Mouse (Mus musculus) hindbrain, embryonic 14.5 days (tissue): ENCODE data around the gene Snx18. TPM values are rescaled to one million over a fixed set of nuclear protein-coding genes. Genes with fewer than 3 reads are reported as not detected.

Experiments
- ATAC-seq: fragments of 200-750 bp; cut with Nextera tagmentation; 2 replicates; pipeline ENCODE4 v1.8.0; 2017; ENCODE audit warnings: moderate number of reproducible peaks, mild to moderate bottlenecking, moderate TSS enrichment, moderate library complexity; ENCODE audit not compliant: low FRiP score
- DNase-seq: peaks from one replicate; pipeline ENCODE4 v3.0.0-alpha.2; 2015; ENCODE audit warnings: low spot score
- H3K27ac ChIP-seq: fragments of 300-500 bp; sonication (generic); 2 replicates; pipeline ENCODE4 v1.5.1; 2014; ENCODE audit warnings: mild to moderate bottlenecking, moderate library complexity
- H3K27me3 ChIP-seq: fragments of 300-500 bp; sonication (generic); 2 replicates; pipeline ENCODE4 v1.6.1; 2014; ENCODE audit warnings: mild to moderate bottlenecking, low read length, mixed read lengths; ENCODE audit not compliant: control insufficient read depth, insufficient read depth
- H3K36me3 ChIP-seq: fragments of 300-500 bp; sonication (generic); replicated peaks from 2 replicates; pipeline ENCODE4 v1.6.1; 2014; ENCODE audit not compliant: control insufficient read depth, insufficient read depth
- H3K4me1 ChIP-seq: fragments of 300-500 bp; sonication (generic); replicated peaks from 2 replicates; pipeline ENCODE4 v1.6.1; 2014; ENCODE audit warnings: antibody characterized with exemption, low read length, mixed read lengths; ENCODE audit not compliant: control insufficient read depth, insufficient read depth
- H3K4me2 ChIP-seq: fragments of 300-500 bp; sonication (generic); replicated peaks from 2 replicates; pipeline ENCODE4 v1.6.1; 2014; ENCODE audit warnings: mild to moderate bottlenecking, moderate library complexity
- H3K4me3 ChIP-seq: fragments of 300-500 bp; sonication (generic); replicated peaks from 2 replicates; pipeline ENCODE4 v1.5.1; 2014; ENCODE audit warnings: mild to moderate bottlenecking, low read length
- H3K9ac ChIP-seq: fragments of 300-500 bp; sonication (generic); 2 replicates; pipeline ENCODE4 v1.6.1; 2014
- H3K9me3 ChIP-seq: fragments of 300-500 bp; sonication (generic); 2 replicates; pipeline ENCODE4 v1.6.1; 2016; ENCODE audit warnings: low read length; ENCODE audit not compliant: control insufficient read depth
- WGBS: fragments of 180-500 bp; shearing (Covaris S2); extraction: QIAGEN DNeasy Blood & Tissue Kit; methylation state at CpG from one replicate; pipeline ENCODE4 v1.1.7; 2014; 5-methylcytosine and 5-hydroxymethylcytosine counted together
- polyA plus RNA-seq: library from polyadenylated mRNA; unstranded; fragments of >200 nt; fragmentation: Nextera tagmentation; extraction: Ambion mirVana; gene quantifications from 2 replicates; pipeline ENCODE4 v1.2.1, GENCODE M21; 2014

The Snx18 gene
- polyA plus RNA-seq, 1 experiment from 2014 or later, result 16.2 TPM

- Histone ChIP-seq H3K9me3 (no peaks in the 10 kb centered on the region), H3K36me3 (no peaks in the 10 kb centered on the region), H3K4me2 (0 out of 2 replicates have a peak overlapping the region, but pooled peaks have one; percentile 7), H3K4me1 (no peaks in the 10 kb centered on the region; the same call in 1 of the 2 replicates), H3K9ac (no peak overlapping the region), H3K27me3 (no peaks in the 10 kb centered on the region), H3K27ac (no peak overlapping the region), H3K4me3 (no peak overlapping the region)
- DNase-seq, result peak; percentile 58
- WGBS, result 50% methylated on average over 11 of the region's 11 CpGs
- ATAC-seq, result peak; percentile 84
These were observed 22.7 kb upstream of the Snx18 start for GRCm38 (mm10) chr13:113640944-113641597.

DNA sequence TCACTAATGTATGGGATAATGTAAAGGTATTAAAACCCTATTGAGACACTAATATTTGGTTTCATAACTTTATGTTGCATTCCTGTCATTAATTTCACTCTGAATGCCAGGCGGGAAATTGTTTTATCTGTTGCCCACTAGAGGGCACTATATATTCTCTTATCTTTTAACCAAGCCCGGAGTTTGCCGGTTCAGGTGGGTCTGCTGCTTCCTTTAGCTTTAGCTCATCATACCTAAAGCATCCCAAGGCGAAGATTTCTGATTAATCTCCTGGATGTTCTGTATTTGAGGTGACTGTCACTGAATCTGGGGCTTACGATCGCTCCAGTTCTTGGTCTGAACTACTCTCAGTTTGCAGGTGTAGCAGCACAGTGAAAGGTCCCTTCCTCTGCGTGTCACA lies 20.6 kb upstream of the Snx18 start:
- no peaks in the 10 kb centered on the region for H3K9me3 ChIP-seq
- ATAC-seq (no peak), DNase-seq (peak; percentile 79)
- H3K27me3 ChIP-seq, result no peaks in the 10 kb centered on the region
- H3K36me3 ChIP-seq, result no peaks in the 10 kb centered on the region
- H3K9ac ChIP-seq, result no peak overlapping the region
- H3K4me1 ChIP-seq, result no peaks in the 10 kb centered on the region; the same call in 1 of the 2 replicates
- WGBS, result 30% methylated on average over 7 of the region's 7 CpGs
- no peak overlapping the region for H3K27ac ChIP-seq
- no peak overlapping the region for H3K4me3 ChIP-seq
- no peak overlapping the region for H3K4me2 ChIP-seq

DNA sequence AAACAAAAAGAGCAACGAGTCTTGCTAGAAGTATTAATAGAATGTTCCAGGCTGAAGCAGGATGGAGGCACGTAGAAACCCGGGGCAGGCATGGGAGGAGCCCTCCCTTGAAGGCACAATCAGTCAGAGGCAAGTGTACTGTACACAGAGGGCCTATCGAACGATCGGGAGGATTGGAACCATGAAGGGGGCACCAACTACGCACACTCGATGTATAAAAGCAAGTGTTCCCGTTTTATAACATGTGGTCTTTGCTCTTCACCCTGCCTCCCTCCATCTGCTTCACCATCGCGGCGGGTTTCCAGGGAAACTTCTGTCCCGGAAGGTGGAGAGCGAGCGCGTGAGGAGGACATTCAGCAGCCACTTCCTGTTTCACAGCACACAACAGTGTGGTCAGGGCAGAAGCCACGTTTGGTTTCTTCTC lies 17.4 kb upstream of the Snx18 start:
- 82% methylated on average over 17 of the region's 17 CpGs for WGBS
- Histone ChIP-seq H3K27me3 (no peaks in the 10 kb centered on the region), H3K36me3 (no peaks in the 10 kb centered on the region), H3K9me3 (no peaks in the 10 kb centered on the region), H3K4me2 (no peak overlapping the region), H3K27ac (no peak overlapping the region), H3K4me3 (no peak overlapping the region), H3K9ac (no peak overlapping the region), H3K4me1 (no peaks in the 10 kb centered on the region; the same call in 1 of the 2 replicates)
- ATAC-seq (no peak), DNase-seq (no peak)

- Histone ChIP-seq H3K27ac (no peak overlapping the region), H3K9me3 (no peaks in the 10 kb centered on the region), H3K4me1 (no peaks in the 10 kb centered on the region), H3K9ac (no peak overlapping the region), H3K36me3 (no peaks in the 10 kb centered on the region), H3K4me2 (no peak overlapping the region), H3K27me3 (no peaks in the 10 kb centered on the region), H3K4me3 (no peak overlapping the region)
- ATAC-seq, result no peak
- 87% methylated on average over 15 of the region's 15 CpGs for WGBS
- no peak for DNase-seq
These were observed 16.5 kb upstream of the Snx18 start for GRCm38 (mm10) chr13:113634732-113635481.

DNA sequence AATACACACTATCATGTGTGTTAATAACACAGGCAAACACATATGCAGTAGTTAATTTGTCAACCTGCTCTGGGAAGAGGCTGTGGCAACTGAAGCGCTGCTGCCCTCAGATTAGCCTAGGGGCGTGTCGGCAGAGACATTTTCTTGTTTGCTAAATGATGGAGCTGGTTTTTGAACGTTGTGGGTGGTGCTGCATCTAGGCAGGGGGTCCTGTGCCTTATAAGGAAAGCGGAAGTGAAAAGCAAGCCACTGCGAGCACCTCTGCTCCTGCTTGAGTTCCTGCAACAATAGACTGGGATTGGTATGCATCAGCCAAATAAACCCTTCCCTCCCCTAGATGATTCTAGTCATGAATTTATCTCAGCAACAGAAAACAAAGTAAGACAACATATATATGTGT lies 14.1 kb upstream of the Snx18 start:
- H3K27me3 ChIP-seq, result no peaks in the 10 kb centered on the region
- no peak overlapping the region for H3K4me3 ChIP-seq
- H3K4me2 ChIP-seq, result no peak overlapping the region
- DNase-seq, result no peak
- ATAC-seq, result no peak
- H3K27ac ChIP-seq, result no peak overlapping the region
- H3K36me3 ChIP-seq, result no peaks in the 10 kb centered on the region
- H3K4me1 ChIP-seq, result no peaks in the 10 kb centered on the region
- H3K9me3 ChIP-seq, result no peaks in the 10 kb centered on the region
- H3K9ac ChIP-seq, result no peak overlapping the region
- WGBS, result 51% methylated on average over 6 of the region's 6 CpGs

- H3K4me2 ChIP-seq, result no peak overlapping the region
- no peak for ATAC-seq
- H3K4me1 ChIP-seq, result no peaks in the 10 kb centered on the region
- H3K27me3 ChIP-seq, result no peaks in the 10 kb centered on the region
- H3K36me3 ChIP-seq, result no peaks in the 10 kb centered on the region
- no peak overlapping the region for H3K27ac ChIP-seq
- H3K4me3 ChIP-seq, result no peak overlapping the region
- DNase-seq, result no peak
- WGBS, result 86% methylated on average over 8 of the region's 8 CpGs
- no peaks in the 10 kb centered on the region for H3K9me3 ChIP-seq
- H3K9ac ChIP-seq, result no peak overlapping the region
These were observed 9.2 kb upstream of the Snx18 start for GRCm38 (mm10) chr13:113627601-113628000.

DNA sequence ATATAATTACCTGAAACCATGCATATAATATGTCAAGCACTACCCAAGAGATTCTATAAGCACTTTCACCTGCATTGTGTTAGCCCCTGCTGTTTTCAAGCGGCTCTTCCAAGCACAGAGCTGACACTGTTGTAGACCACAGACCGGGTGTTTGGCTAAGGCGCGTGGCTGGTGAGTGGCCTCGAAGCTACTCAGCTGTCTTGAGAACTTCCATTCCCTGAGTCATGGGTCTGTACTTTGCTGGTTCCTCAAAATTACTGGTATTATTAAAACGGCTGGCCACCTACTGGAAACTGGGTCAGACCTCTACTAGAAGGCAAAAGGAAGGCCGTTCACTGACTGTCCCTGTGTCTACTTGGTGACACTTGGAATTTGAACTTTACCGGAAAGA lies 4.5 kb upstream of the Snx18 start:
- Histone ChIP-seq H3K36me3 (no peaks in the 10 kb centered on the region), H3K27ac (no peak overlapping the region), H3K27me3 (no peaks in the 10 kb centered on the region), H3K4me2 (no peak overlapping the region), H3K9ac (no peak overlapping the region), H3K4me3 (no peak overlapping the region), H3K9me3 (no peaks in the 10 kb centered on the region), H3K4me1 (no peaks in the 10 kb centered on the region)
- WGBS, result 88% methylated on average over 8 of the region's 8 CpGs
- ATAC-seq (no peak), DNase-seq (no peak)

DNA sequence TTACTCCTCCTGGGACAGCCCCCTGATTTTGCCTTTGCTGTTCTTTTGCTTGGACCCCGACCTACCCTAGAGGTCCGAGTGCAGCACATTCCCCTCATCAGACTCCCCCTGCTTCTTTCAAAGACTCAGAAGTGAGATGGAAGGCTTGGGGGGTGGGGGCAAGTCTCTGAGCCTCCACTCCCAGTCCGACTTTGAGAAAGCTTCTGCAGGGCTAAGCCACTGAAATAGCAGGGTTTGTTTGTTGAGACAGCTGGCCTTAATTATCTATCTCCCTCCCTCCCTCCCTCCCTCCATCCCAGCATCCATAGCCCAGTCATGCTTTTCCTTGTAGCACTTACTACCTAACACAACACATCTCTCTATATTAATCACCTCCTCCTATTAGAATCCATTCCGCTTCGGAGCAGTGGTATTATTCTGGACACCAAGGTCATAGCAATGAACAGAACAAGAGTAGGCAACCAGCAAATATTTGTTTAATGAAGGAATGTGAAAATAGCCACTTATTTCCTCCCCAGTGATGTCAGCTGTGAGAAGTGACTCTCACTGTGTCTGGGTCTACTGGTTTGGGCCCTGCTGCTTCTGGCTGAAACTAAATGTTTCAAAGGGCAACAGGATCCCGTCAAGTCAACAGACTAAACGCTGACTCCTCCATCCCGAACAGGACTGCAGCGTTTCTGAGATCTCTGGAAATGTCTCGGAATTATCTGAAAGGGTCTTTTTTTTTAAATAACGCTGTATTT lies 3.9 kb upstream of the Snx18 start:
- Histone ChIP-seq H3K9me3 (no peaks in the 10 kb centered on the region), H3K27ac (no peak overlapping the region), H3K9ac (no peak overlapping the region), H3K27me3 (no peaks in the 10 kb centered on the region), H3K4me3 (no peak overlapping the region), H3K36me3 (no peaks in the 10 kb centered on the region), H3K4me2 (no peak overlapping the region), H3K4me1 (peaks cover 3% of the 10 kb centered on the region)
- no peak for DNase-seq
- no peak for ATAC-seq
- 68% methylated on average over 11 of the region's 11 CpGs for WGBS

DNA sequence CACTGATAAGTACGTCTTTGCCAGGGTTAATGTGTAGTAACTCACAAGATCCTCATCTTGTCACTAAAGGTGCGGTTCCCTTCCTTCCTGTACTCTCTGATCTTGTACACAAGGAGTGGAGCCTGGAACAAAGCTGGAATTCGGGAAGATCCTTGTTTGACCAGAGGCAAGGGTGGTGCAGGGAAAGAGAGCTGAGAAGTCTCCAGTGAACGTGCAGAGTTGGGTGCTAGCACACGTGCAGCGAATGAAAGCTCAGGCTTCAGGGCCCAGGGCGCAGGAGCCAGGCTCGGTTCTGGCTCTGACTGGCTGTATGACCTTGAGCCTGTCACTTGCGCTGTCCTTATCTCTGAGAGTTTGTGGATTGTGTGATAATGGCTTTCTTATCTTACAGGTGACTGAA lies 639 bp upstream of the Snx18 start:
- DNase-seq, result no peak
- H3K27ac ChIP-seq, result no peak overlapping the region
- H3K36me3 ChIP-seq, result no peaks in the 10 kb centered on the region
- H3K9ac ChIP-seq, result no peak overlapping the region
- no peaks in the 10 kb centered on the region for H3K9me3 ChIP-seq
- WGBS, result 77% methylated on average over 9 of the region's 9 CpGs
- no peak for ATAC-seq
- H3K27me3 ChIP-seq, result no peaks in the 10 kb centered on the region
- no peak overlapping the region for H3K4me3 ChIP-seq
- H3K4me1 ChIP-seq, result peaks cover 36% of the 10 kb centered on the region
- no peak overlapping the region for H3K4me2 ChIP-seq
